Mouse (Mus musculus): ENCODE data around the gene Il12b. TPM values are rescaled to one million over a fixed set of nuclear protein-coding genes. Genes with fewer than 3 reads are reported as not detected.

The Il12b gene
- 0.19 TPM in 1 of 2 replicates, not detected in the other for polyA plus RNA-seq (2015; fragmentation: Nextera tagmentation; extraction: Ambion mirVana)

- peak within 1 kb of the TSS; percentile 42 for H3K4me3 ChIP-seq (ENCODE audit: low read length)
- no peaks in the 10 kb centered on the region for H3K9me3 ChIP-seq (ENCODE audit: low read length)
- no peak for ATAC-seq (ENCODE audit: low FRiP score, low TSS enrichment)
- H3K9ac ChIP-seq (replicated peaks; ENCODE audit: low read length), result peak within 1 kb of the TSS; percentile 63
- no peak within 1 kb of the TSS for H3K27ac ChIP-seq (ENCODE audit: low read length)
- H3K36me3 ChIP-seq (ENCODE audit: insufficient read depth, low read length), result no peaks in the 10 kb centered on the region
- no peaks in the 10 kb centered on the region for H3K4me1 ChIP-seq (ENCODE audit: insufficient read depth, low read length)
- H3K27me3 ChIP-seq (ENCODE audit: insufficient read depth, low read length), result no peaks in the 10 kb centered on the region; the same call in 1 of the 2 replicates
- WGBS, result 74% methylated on average over 6 of the region's 6 CpGs
- peak within 1 kb of the TSS; percentile 61 for H3K4me2 ChIP-seq (replicated peaks; ENCODE audit: low read depth, low read length)
Observed at GRCm38 (mm10) chr11:44399763-44400162, at the start of gene Il12b. Il12b (plus strand) TSS chr11:44400063.

GRCm38 (mm10) chr11:44354860-44355470 is 44.9 kb upstream of the Il12b start:
- ATAC-seq (ENCODE audit: low FRiP score, low TSS enrichment), result no peak
- no peaks in the 10 kb centered on the region for H3K36me3 ChIP-seq (ENCODE audit: insufficient read depth, low read length)
- no peak overlapping the region for H3K27ac ChIP-seq (ENCODE audit: low read length)
- H3K4me2 ChIP-seq (replicated peaks; ENCODE audit: low read depth, low read length), result no peak overlapping the region
- H3K27me3 ChIP-seq (ENCODE audit: insufficient read depth, low read length), result no peaks in the 10 kb centered on the region
- H3K9me3 ChIP-seq (ENCODE audit: low read length), result no peaks in the 10 kb centered on the region
- no peak overlapping the region for H3K4me3 ChIP-seq (ENCODE audit: low read length)
- no peak overlapping the region for H3K9ac ChIP-seq (replicated peaks; ENCODE audit: low read length)
- WGBS, result 80% methylated on average over 8 of the region's 8 CpGs
- H3K4me1 ChIP-seq (ENCODE audit: insufficient read depth, low read length), result peaks cover 3% of the 10 kb centered on the region; the same call in 1 of the 2 replicates

- no peak overlapping the region for H3K27ac ChIP-seq (ENCODE audit: low read length)
- no peak for ATAC-seq (ENCODE audit: low FRiP score, low TSS enrichment)
- H3K4me3 ChIP-seq (ENCODE audit: low read length), result no peak overlapping the region
- 76% methylated on average over 4 of the region's 4 CpGs for WGBS
- H3K9ac ChIP-seq (replicated peaks; ENCODE audit: low read length), result no peak overlapping the region
- no peaks in the 10 kb centered on the region for H3K4me1 ChIP-seq (ENCODE audit: insufficient read depth, low read length)
- H3K27me3 ChIP-seq (ENCODE audit: insufficient read depth, low read length), result no peaks in the 10 kb centered on the region
- H3K4me2 ChIP-seq (replicated peaks; ENCODE audit: low read depth, low read length), result no peak overlapping the region
- no peaks in the 10 kb centered on the region for H3K9me3 ChIP-seq (ENCODE audit: low read length)
- H3K36me3 ChIP-seq (ENCODE audit: insufficient read depth, low read length), result no peaks in the 10 kb centered on the region
Observed at GRCm38 (mm10) chr11:44356171-44356570, 43.7 kb upstream of the Il12b start.

- Histone ChIP-seq H3K27me3 (ENCODE audit: insufficient read depth, low read length) (no peaks in the 10 kb centered on the region), H3K4me3 (ENCODE audit: low read length) (no peak overlapping the region), H3K4me2 (replicated peaks; ENCODE audit: low read depth, low read length) (no peak overlapping the region), H3K36me3 (ENCODE audit: insufficient read depth, low read length) (no peaks in the 10 kb centered on the region), H3K9me3 (ENCODE audit: low read length) (no peaks in the 10 kb centered on the region), H3K27ac (ENCODE audit: low read length) (no peak overlapping the region), H3K4me1 (ENCODE audit: insufficient read depth, low read length) (no peaks in the 10 kb centered on the region), H3K9ac (replicated peaks; ENCODE audit: low read length) (no peak overlapping the region)
- ATAC-seq (ENCODE audit: low FRiP score, low TSS enrichment), result no peak
Observed at GRCm38 (mm10) chr11:44364536-44364935, 35.3 kb upstream of the Il12b start.

- Histone ChIP-seq H3K4me2 (replicated peaks; ENCODE audit: low read depth, low read length) (no peak overlapping the region), H3K27me3 (ENCODE audit: insufficient read depth, low read length) (no peaks in the 10 kb centered on the region), H3K9me3 (ENCODE audit: low read length) (no peaks in the 10 kb centered on the region), H3K4me1 (ENCODE audit: insufficient read depth, low read length) (no peaks in the 10 kb centered on the region), H3K9ac (replicated peaks; ENCODE audit: low read length) (no peak overlapping the region), H3K36me3 (ENCODE audit: insufficient read depth, low read length) (no peaks in the 10 kb centered on the region), H3K4me3 (ENCODE audit: low read length) (no peak overlapping the region), H3K27ac (ENCODE audit: low read length) (no peak overlapping the region)
- no peak for ATAC-seq (ENCODE audit: low FRiP score, low TSS enrichment)
- WGBS, result 50% methylated on average over 1 of the region's 1 CpGs
Observed at GRCm38 (mm10) chr11:44367711-44368110, 32.2 kb upstream of the Il12b start.

- 71% methylated on average over 6 of the region's 6 CpGs for WGBS
- ATAC-seq (ENCODE audit: low FRiP score, low TSS enrichment), result no peak
Observed at GRCm38 (mm10) chr11:44372856-44373255, 27.0 kb upstream of the Il12b start.

GRCm38 (mm10) chr11:44377879-44378278 is 22.0 kb upstream of the Il12b start:
- Histone ChIP-seq H3K36me3 (ENCODE audit: insufficient read depth, low read length) (no peaks in the 10 kb centered on the region), H3K9ac (replicated peaks; ENCODE audit: low read length) (no peak overlapping the region), H3K4me1 (ENCODE audit: insufficient read depth, low read length) (no peaks in the 10 kb centered on the region), H3K9me3 (ENCODE audit: low read length) (no peaks in the 10 kb centered on the region), H3K4me2 (replicated peaks; ENCODE audit: low read depth, low read length) (no peak overlapping the region), H3K4me3 (ENCODE audit: low read length) (no peak overlapping the region), H3K27me3 (ENCODE audit: insufficient read depth, low read length) (no peaks in the 10 kb centered on the region), H3K27ac (ENCODE audit: low read length) (no peak overlapping the region)
- 78% methylated on average over 5 of the region's 5 CpGs for WGBS
- ATAC-seq (ENCODE audit: low FRiP score, low TSS enrichment), result no peak

More at GRCm38 (mm10) chr11:44372856-44373255, 27.0 kb upstream of the Il12b start:
- Histone ChIP-seq H3K4me1 (ENCODE audit: insufficient read depth, low read length) (no peaks in the 10 kb centered on the region), H3K9ac (replicated peaks; ENCODE audit: low read length) (no peak overlapping the region), H3K4me2 (replicated peaks; ENCODE audit: low read depth, low read length) (no peak overlapping the region), H3K36me3 (ENCODE audit: insufficient read depth, low read length) (no peaks in the 10 kb centered on the region), H3K4me3 (ENCODE audit: low read length) (no peak overlapping the region), H3K9me3 (ENCODE audit: low read length) (no peaks in the 10 kb centered on the region), H3K27me3 (ENCODE audit: insufficient read depth, low read length) (no peaks in the 10 kb centered on the region), H3K27ac (ENCODE audit: low read length) (no peak overlapping the region)

- H3K27ac ChIP-seq (ENCODE audit: low read length), result no peak overlapping the region
- ATAC-seq (ENCODE audit: low FRiP score, low TSS enrichment), result no peak
- no peak overlapping the region for H3K4me3 ChIP-seq (ENCODE audit: low read length)
- WGBS, result 74% methylated on average over 3 of the region's 3 CpGs
- H3K4me1 ChIP-seq (ENCODE audit: insufficient read depth, low read length), result no peaks in the 10 kb centered on the region
- no peak overlapping the region for H3K4me2 ChIP-seq (replicated peaks; ENCODE audit: low read depth, low read length)
- no peaks in the 10 kb centered on the region for H3K27me3 ChIP-seq (ENCODE audit: insufficient read depth, low read length)
- no peaks in the 10 kb centered on the region for H3K9me3 ChIP-seq (ENCODE audit: low read length)
- no peaks in the 10 kb centered on the region for H3K36me3 ChIP-seq (ENCODE audit: insufficient read depth, low read length)
- no peak overlapping the region for H3K9ac ChIP-seq (replicated peaks; ENCODE audit: low read length)
Observed at GRCm38 (mm10) chr11:44380432-44381051, 19.3 kb upstream of the Il12b start.

GRCm38 (mm10) chr11:44382200-44382599 is 17.7 kb upstream of the Il12b start:
- H3K4me2 ChIP-seq (replicated peaks; ENCODE audit: low read depth, low read length), result no peak overlapping the region
- ATAC-seq (ENCODE audit: low FRiP score, low TSS enrichment), result no peak
- H3K4me1 ChIP-seq (ENCODE audit: insufficient read depth, low read length), result no peaks in the 10 kb centered on the region
- H3K9me3 ChIP-seq (ENCODE audit: low read length), result no peaks in the 10 kb centered on the region
- H3K4me3 ChIP-seq (ENCODE audit: low read length), result no peak overlapping the region
- no peak overlapping the region for H3K27ac ChIP-seq (ENCODE audit: low read length)
- H3K27me3 ChIP-seq (ENCODE audit: insufficient read depth, low read length), result no peaks in the 10 kb centered on the region
- no peaks in the 10 kb centered on the region for H3K36me3 ChIP-seq (ENCODE audit: insufficient read depth, low read length)
- WGBS, result 50% methylated on average over 3 of the region's 3 CpGs
- no peak overlapping the region for H3K9ac ChIP-seq (replicated peaks; ENCODE audit: low read length)

GRCm38 (mm10) chr11:44387031-44387430 is 12.8 kb upstream of the Il12b start:
- Histone ChIP-seq H3K36me3 (ENCODE audit: insufficient read depth, low read length) (no peaks in the 10 kb centered on the region), H3K27ac (ENCODE audit: low read length) (no peak overlapping the region), H3K4me1 (ENCODE audit: insufficient read depth, low read length) (peaks cover 4% of the 10 kb centered on the region; the same call in 1 of the 2 replicates), H3K9ac (replicated peaks; ENCODE audit: low read length) (no peak overlapping the region), H3K9me3 (ENCODE audit: low read length) (no peaks in the 10 kb centered on the region), H3K4me3 (ENCODE audit: low read length) (no peak overlapping the region), H3K27me3 (ENCODE audit: insufficient read depth, low read length) (no peaks in the 10 kb centered on the region), H3K4me2 (replicated peaks; ENCODE audit: low read depth, low read length) (no peak overlapping the region)
- 85% methylated on average over 2 of the region's 2 CpGs for WGBS
- ATAC-seq (ENCODE audit: low FRiP score, low TSS enrichment), result no peak
